Mouse (Mus musculus) kidney, adult 2 months (tissue): ENCODE data around the gene Kif7.

ENCODE experiments used
- CTCF ChIP-seq: fragments of 200-500 bp; conservative IDR thresholded peaks from 2 replicates; pipeline ENCODE4 v1.5.1; 2011; ENCODE audit warnings: low read depth, mild to moderate bottlenecking, control low read depth, low read length, moderate library complexity, mixed read lengths; ENCODE audit not compliant: insufficient read depth, insufficient read length
- POLR2A ChIP-seq: fragments of 200-500 bp; IDR thresholded peaks from one replicate; pipeline ENCODE4 v1.6.1; 2011; ENCODE audit warnings: low read depth, low read length, control low read depth

- TF ChIP-seq CTCF (peak; percentile 82), POLR2A (no peak)
Observed at GRCm38 (mm10) chr7:79729169-79729568, 13.6 kb upstream of the Kif7 start.
